Mouse (Mus musculus): ENCODE results near the gene Chrm1. TPM values are rescaled to one million over a fixed set of nuclear protein-coding genes. Genes with fewer than 3 reads are reported as not detected.
A peak's percentile ranks its signal among the peaks of the same experiment; 100 is the strongest.

Chrm1 gene
- total RNA-seq, 4 experiments from 2014 or later, result 1.2 to 2.6 (median 1.8) TPM

DNA sequence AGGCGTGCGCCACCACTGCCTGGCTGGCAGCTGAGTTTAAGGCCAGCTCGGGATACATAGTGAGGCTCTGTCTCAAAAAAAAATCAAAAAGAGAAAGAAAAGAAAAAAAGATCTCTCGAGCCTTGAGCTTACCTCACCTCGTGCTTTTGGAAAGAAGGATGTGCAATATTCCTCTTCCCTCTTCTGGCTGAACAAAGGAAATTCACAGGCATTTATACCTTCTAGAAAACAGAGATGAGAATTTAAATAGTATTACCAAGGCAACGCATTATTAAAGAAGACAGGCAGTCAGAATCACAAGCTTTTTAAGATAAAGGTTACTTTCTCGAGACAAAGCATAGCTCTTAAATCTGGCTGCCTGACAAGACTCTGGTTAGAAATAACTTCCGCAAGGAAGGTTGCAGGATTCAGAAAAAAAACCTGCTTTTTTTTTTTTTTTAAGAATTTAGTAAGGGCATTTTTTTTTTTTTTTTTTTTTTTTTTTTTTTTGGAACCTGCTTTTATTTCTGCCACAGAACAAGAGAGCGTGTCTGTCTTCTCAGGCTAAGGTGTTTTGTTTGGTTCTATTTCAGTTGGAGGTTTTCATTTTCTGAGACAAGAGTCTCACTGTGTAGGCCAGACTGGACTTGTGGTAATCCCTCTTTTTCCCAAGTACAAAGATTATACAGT, 28.4 kb downstream of the Chrm1 start:
- no peak for DNase-seq

DNA sequence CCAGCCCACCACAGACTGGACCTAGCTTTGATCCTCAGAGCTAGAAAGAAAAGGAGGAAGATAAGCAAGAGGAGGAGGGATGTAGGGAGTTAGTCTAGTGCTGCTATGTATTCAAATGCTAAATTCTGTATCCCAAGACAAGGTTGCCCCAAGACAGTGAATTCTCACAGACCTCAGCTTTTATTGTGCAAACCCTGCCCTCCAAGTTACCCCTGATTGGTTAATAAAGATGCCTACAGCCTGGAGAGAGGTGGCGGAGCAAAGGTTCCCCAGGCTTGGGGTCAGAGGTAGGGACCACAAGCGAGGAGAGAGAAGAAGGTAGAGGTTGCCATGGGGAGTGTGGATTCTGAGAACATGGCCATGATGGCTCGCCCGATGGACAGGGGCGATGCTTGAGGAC, 29.2 kb downstream of the Chrm1 start:
- DNase-seq, result no peak

DNA sequence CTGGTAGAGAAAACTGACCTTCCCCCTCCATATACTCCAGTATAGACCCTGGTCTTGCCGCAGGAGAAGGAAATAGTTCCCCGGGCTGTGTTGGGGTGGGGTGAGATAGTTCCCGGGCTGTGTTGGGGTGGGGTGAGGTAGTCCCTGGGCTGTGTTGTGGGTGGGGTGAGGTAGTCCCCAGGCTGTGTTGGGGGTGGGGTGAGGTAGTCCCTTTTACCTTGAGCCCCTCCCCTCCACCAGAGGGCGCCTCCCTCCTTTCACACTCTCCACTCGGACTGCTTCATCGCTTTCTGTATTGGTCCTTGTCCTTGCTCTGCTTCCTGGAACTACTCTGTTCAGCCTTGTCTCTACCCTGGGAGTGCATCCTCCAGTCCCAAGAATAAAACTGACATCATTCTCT, 31.7 kb downstream of the Chrm1 start:
- no peak for DNase-seq

DNA sequence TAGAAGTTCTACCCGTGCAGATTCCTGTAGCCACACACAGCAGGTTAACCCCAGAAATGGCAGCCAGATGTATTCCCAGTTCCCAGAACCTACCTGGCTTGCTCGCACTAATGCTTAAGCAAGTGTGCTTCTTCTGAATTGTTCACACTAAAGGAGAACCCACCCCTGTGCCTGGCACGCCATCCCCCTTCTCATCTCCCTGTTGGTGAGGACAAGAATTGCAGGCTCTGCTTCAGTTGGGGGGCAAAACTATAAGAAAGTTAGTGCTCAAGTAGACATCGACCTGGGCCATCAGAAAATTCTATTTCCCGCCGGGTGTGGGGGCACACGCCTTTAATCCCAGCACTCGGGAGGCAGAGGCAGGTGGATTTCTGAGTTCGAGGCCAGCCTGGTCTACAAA, 36.1 kb downstream of the Chrm1 start:
- DNase-seq, result no peak

DNA sequence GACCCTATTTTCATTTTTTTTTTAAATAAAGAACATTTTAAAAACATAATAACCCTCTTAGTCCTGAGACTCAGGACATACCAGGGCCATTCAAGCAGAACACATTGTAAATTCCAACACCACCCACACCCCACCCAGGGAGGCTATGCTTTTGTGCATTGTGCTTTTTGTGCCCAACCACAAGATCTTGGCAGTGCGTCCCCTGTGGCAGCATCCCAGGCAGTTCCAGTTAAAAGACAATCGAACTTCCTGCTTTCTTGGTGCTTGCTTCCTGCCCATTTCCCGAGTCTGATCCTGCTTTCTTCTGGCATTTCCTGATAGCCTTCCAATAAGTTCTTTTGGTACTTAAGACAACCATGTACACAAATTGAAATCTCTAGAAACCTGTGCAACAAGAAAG, 38.9 kb downstream of the Chrm1 start:
- DNase-seq, result no peak

DNA sequence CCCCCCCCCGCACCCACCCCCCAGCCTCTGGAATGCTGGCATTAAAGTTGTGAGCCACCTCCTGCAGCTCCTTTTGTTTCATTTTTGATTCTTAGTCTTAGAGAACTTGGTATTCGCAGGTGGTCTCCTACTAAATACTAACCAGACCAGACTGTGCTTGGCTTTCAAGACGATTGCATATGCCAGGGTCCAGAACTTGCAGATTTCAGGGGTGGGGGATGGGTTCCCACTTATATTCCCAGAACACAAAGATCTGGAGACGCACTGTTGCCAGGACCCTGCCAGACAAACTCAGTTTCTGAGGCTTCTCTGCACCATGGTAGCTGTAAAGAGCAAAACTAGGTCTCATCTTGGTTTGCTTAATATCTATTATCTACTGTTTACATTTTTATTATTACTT, 40.0 kb downstream of the Chrm1 start:
- no peak for DNase-seq

DNA sequence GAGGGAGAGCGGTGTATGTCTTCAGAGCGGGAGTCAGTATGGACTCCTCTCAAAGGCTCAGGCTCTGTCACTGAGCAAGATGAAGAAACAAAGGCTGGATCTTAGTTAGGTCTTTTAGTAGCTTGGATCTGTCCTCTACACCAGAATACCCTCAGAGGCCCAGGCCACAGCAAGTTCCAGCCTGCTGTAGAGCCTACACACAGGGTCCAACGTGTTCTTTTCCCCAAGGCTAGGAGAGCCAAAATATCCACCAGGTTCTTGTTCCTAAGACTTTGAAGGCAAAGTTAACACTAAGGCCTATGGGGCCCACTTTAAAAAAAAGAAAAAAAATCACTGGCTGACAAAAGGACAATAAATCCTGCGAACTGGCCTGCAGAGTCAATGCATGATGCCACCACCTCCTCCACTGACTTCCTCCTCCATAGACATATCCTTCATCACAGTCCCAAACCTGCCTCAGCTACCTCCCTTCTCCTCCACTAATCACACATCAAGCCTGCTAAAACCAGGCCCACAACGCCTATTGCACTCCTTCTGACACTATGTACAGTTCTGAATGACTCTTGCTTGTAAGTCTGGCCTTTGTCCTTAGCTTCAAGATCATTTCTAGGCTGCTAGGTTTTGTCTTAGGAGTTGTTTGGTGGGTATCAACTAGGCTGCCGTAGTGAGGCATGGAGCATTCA, 41.6 kb downstream of the Chrm1 start:
- DNase-seq, result no peak

DNA sequence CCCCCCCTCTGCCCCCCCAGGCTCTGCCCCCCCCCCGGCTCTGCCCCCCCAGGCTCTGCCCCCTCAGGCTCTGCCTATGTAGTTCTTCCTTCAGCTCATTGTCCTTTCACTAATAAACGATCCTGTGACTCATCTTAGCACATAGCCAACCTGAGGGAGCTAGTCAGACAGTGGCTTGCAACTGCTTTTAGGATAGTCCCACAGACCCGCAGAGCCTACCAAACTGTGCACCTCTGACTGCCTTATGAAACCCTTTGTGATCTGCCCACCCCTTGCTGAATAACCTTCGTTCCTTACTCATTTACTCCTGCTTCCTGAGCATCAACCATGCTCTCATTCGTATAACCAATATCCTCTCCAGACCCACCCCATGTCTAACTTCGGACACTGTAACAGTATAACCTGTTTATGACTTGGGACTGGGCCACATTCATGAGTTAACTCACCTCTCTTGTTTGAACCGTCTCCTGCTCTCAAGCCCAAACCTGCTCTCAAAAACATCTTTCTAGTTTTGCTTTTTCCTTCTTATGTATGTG, 42.6 kb downstream of the Chrm1 start:
- DNase-seq, result no peak

DNA sequence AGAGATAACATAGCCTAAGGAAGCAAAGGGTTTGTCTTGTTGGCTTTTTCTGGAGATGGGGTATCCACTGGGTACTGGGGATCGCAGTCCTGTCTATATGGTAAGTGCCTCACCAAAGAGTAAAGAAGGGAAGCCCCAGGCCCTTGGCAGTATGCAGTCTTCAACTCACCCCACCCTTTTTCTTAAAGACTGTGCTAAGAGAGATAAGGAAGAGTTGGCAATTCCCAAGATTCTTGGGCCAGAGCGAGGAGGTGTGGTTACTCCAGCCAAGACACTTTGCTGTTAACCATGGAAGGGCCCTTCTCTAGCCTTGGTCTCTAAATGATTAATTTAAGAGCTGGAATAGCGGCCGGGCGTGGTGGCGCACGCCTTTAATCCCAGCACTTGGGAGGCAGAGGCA, 43.3 kb downstream of the Chrm1 start:
- DNase-seq, result no peak

DNA sequence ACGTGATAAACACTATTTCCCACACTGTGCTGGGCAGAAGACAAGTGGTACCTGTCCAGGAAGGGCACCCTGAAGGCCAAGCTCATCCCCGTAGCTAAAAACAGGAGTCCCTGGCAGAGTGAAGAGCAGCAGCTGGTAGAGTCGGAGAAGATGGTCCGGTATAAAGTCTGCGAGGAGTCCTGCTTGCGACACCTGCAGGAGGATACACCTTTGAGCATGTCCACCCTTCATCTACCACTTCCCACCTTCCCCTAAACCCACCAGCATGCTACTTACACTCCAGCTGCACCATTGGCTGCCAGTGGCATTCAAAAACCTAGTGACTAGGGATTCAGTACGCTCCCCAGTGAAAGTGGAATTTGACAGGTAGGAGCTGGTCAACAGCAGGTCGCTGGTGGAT, 45.4 kb downstream of the Chrm1 start:
- DNase-seq, result no peak

DNA sequence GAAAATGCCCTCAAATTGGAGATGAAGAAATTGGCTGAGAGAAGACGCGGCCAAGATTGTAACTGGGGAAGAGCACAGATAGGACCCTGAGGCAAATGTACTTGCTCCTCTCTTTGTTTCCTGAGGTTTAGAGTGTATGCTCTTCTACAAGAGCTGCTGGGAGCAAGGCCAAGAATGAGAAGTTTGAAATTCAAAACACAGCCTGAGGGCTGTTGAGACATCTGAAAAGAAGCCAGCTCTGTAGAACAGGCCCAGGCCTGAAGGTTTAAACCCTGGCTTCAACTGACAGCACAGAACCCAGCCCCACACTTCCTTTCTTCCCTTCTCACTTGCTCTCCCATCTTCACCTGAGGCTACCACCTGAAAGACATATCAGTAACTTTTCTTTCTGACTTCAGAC, 46.5 kb downstream of the Chrm1 start:
- no peak for DNase-seq

DNA sequence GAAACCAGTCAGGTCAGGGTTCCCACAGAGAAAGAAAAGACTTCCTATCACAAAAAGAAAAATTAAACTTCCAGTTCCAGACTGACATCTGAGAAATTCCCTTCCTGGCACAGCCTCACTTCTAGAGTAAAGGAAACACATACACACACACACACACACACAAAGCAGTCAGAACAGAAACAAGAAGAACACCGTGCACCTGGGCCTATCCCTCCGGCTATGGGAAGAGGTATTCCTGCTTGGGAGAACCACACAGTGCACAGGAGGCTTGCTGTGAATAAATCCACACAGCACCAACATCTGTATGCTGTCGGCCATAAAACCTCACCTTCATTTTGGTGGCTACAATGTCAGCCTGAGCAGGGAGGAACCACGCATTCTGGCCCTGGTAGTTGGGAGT, 47.9 kb downstream of the Chrm1 start:
- DNase-seq, result no peak

DNA sequence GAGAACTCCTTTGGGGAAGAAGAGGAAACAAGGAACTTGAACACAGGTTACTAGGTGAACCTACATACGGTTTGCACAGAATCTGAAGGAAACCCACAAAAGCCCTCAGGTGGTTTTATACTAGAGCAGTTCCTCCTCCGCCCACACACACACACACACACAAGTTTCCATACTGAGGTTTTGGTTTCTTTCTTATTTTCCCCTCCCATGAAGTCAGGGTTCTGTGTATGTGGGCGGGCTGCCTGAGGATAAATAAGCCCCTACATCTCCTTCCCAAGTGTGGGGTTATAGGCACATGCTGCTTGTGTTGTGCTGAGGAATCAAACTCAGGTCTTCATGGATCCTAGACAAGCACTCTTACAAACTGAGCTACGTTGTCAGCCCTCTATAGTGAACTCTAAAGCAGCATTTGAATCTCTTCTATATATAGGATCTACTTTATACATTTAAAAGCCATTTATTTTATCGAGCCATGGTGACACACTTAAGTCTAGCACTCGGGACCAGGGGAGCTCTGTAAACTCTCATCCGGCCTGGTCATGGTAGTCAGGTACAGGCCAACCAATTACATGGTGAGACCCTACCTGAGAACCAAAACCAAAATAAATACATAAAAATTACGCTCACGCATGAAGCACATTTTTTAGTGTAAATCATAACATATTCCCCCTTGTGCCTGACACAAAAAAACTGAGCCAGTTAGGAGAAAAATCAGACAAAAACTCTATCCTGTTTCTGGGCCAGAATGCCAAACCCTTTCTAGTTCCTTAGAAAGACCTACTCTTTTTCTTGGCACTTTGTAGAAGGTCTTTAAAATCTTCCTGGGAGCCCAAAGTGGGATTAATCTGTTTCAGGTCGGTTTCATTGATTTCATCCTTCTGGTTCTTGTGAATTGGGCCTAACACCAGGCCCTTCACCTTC, 48.6 kb downstream of the Chrm1 start:
- no peak for DNase-seq

DNA sequence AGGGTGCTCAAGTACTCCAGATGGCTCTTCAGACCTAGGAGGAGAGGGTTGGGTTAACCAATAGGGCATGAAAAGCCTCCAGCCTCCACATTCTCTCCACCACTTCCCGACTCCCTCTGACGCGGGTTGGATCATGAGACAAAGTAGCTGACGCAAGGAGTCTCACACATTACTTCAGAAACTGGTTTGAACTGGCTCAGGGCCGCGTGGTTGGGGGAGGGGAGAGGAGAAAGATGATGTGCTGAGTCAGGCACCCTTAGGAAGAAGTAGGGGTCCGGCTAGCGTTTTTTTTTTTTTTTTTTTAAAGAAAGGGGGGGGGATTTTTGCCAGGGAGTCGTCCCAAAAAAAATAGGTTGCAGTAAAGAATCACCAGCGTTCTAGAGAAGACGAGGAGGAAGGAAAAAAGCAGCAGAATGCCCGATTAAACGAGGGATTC, 49.3 kb downstream of the Chrm1 start:
- DNase-seq, result peak; percentile 81

DNA sequence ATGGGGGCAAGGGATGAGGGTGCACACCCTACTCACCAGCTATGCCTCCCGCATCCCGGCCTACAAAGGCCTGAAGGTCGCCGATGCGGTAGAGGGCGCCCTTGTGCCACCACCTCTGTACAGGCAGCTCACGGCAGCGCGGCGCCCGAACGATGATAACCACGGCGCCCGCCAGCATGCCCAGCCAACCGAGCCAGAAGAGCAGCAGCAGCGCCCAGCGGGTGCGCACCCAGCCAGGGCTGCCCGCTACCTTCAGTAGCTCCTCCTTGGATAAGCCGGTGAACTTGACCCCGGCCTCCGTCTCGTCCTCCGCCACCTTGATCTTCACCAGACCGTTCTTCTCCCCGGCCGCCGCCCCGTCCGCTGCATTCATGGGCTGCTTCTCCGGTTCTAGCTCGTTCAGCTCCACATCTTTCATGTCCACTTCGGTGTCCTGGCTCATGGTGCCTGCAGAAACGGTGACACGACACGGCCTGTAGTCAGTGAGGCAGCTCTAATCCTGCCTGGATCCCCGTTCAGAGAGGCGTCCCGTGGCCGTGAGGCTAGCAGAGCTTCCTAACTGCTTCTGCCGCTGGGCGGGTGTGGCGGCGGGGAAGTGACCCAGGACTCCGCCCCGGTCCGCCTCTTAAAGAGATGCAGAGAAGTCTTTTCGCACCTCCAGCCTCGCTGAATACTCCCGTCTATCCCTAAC, 49.9 kb downstream of the Chrm1 start:
- peak; percentile 90 for DNase-seq

DNA sequence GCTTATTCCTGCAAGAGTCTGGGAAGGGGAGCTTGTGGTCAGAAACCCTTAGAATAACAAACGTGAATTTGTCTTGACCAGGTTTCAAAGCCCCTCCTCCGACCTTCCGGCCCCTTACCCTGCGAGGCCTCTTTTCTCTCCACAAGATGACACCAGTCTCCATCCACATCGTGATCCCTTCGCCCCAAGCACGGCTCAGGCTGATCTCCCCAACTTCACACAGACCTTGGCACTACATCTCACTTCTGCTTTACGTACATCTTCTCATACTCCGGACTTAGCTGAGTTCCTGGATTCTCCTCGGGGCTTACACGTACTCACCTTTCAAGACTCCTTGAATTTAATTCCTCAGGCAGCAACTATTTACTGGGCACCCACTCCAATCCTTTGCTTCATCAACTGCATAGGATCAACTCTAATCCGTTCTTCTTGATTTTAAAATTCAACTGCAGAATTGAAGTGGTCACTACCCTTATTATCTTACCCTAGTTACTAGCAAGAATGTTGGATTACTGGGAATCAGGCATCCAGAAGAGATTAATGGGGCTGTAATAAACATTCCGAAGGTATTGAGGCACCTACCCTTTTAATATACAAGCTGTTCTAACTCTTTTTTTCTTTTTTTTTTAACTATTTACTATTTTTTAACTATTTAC, 50.5 kb downstream of the Chrm1 start:
- DNase-seq, result no peak

DNA sequence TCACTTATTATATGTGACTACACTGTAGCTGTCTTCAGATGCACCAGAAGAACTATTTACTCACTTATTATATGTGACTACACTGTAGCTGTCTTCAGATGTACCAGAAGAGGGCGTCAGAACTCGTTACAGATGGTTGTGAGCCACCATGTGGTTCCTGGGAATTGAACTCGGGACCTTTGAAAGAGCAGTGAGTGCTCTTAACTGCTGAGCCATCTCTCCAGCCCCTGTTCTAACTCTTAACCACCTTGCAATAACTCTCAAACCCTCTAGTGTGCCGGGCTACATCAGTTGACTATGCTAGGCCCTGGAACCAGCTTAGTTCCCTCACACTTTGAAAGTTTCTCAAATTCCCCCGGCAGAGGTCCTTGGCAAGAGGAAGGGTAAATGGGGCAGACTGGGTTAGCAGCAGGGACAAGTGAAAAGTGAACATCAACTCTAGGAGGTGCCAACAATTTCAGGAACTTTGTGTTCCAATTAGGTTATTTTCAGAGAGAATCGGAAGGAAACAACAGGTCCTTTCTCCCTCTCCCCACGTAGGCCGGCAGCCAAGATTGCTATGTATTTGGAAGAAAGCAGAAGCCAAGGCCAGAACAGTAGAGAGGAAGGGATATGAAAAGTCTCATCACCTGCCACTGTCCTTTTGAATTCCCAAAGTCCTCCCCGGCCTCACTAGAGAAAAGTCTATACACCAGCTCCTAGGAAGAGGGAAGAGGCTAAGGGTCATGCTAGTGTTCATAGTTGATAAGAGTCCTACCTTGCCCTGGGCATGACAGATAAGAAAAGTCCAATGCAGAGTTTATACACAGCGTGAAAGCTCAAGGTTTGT, 51.3 kb downstream of the Chrm1 start:
- no peak for DNase-seq

DNA sequence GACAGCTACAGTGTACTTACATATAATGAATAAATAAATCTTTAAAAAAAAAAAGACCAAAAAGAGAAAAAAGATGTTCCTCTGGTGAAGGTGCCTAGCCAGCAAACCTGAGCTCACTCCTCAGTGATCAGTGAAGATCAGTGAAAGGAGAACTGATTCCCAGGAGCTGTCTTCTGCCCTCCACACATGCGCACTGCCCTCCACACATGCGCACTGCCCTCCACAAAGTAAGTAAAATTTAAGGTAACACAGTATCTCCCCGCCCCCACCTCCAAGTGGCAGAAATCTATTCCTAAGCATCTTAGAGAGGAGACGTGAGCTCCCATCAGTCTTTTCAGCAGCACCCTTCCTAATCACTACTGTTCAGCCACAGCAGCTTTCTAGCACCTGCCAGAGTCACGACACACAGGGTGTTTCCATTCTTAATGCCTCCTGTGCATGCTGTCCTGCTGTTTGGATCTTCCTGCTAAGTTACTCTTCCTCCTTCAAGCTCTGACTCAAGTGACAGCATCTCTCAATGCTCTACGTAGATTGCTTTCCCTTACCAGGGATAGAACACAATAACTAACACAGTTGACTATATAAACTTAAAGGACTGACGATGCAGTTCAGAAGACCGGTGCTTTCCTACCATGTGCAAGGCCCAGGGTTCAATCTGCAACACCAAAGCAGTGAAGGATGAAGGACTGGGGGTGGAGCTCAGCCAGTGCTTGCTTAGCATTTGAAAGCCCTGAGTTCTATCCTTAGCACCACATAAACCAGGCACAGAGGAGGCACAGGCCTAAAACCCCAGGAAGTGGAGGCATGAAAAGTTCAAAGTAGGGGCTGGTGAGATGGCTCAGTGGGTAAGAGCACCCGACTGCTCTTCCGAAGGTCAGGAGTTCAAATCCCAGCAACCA, 52.5 kb downstream of the Chrm1 start:
- DNase-seq, result no peak

DNA sequence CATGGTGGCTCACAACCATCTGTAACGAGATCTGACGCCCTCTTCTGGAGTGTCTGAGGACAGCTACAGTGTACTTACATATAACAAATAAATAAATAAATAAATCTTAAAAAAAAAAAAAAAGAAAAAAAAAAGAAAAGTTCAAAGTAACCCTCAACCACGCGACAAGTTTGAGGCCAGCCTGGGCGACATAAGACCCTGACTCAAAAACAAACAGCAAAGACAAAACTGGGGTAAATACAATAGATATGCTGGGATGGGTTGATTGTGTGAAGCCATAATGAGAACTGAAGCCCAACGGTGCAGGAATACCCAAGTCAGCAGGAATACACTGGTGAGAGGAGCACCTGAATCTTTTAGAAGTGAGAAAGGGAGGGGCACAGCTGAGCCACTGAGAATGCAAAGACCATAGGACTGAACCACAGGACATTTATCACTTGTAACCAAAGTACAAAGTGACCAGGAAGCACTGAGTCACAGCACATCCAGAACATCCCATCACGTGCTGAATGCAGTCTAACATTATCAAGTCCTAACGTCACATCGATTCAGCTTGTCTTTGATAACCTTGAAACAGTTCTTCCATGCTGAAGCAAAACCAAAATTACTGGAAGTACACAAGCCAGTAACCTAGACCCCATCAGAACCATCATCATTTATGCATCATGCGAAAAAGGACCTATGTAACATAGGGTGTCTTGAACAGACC, 53.3 kb downstream of the Chrm1 start:
- DNase-seq, result no peak
